Mouse (Mus musculus) midbrain, embryonic 15.5 days (tissue): ENCODE results near the gene Adamts14. TPM values are rescaled to one million over a fixed set of nuclear protein-coding genes. Genes with fewer than 3 reads are reported as not detected.
A peak's percentile ranks its signal among the peaks of the same experiment; 100 is the strongest.

ENCODE experiments used
- ATAC-seq: fragments of 200-750 bp; cut with Nextera tagmentation; replicated peaks from 2 replicates; pipeline ENCODE4 v1.8.0; 2017; ENCODE audit warnings: moderate TSS enrichment
- H3K27ac ChIP-seq: fragments of 300-500 bp; sonication (generic); 2 replicates; pipeline ENCODE4 v1.5.1; 2015; ENCODE audit warnings: mild to moderate bottlenecking, inconsistent platforms
- H3K27me3 ChIP-seq: fragments of 300-500 bp; sonication (generic); replicated peaks from 2 replicates; pipeline ENCODE4 v1.6.1; 2015; ENCODE audit warnings: inconsistent platforms
- H3K36me3 ChIP-seq: fragments of 300-500 bp; sonication (generic); replicated peaks from 2 replicates; pipeline ENCODE4 v1.6.1; 2015; ENCODE audit warnings: inconsistent platforms
- H3K4me1 ChIP-seq: fragments of 300-500 bp; sonication (generic); 2 replicates; pipeline ENCODE4 v1.6.1; 2015; ENCODE audit warnings: inconsistent platforms
- H3K4me2 ChIP-seq: fragments of 300-500 bp; sonication (generic); 2 replicates; pipeline ENCODE4 v1.6.1; 2015; ENCODE audit warnings: inconsistent platforms, mild to moderate bottlenecking, moderate library complexity
- H3K4me3 ChIP-seq: fragments of 300-500 bp; sonication (generic); 2 replicates; pipeline ENCODE4 v1.5.1; 2015; ENCODE audit warnings: mild to moderate bottlenecking, inconsistent platforms
- H3K9ac ChIP-seq: fragments of 300-500 bp; sonication (generic); 2 replicates; pipeline ENCODE4 v1.6.1; 2015; ENCODE audit warnings: mild to moderate bottlenecking, inconsistent platforms
- H3K9me3 ChIP-seq: fragments of 300-500 bp; sonication (generic); 2 replicates; pipeline ENCODE4 v1.6.1; 2016; ENCODE audit warnings: inconsistent platforms
- WGBS: fragments of 180-500 bp; shearing (Covaris S2); methylation state at CpG from one replicate; pipeline ENCODE4 v1.1.7; 2015; ENCODE audit warnings: mixed read lengths; 5-methylcytosine and 5-hydroxymethylcytosine counted together
- polyA plus RNA-seq: library from polyadenylated mRNA; unstranded; fragments of >200 nt; fragmentation: Nextera tagmentation; extraction: Ambion mirVana; gene quantifications from 2 replicates; pipeline ENCODE4 v1.2.1, GENCODE M21; 2015

The Adamts14 gene
- polyA plus RNA-seq, result 0.36 and 0.43 TPM in 2 replicates

DNA sequence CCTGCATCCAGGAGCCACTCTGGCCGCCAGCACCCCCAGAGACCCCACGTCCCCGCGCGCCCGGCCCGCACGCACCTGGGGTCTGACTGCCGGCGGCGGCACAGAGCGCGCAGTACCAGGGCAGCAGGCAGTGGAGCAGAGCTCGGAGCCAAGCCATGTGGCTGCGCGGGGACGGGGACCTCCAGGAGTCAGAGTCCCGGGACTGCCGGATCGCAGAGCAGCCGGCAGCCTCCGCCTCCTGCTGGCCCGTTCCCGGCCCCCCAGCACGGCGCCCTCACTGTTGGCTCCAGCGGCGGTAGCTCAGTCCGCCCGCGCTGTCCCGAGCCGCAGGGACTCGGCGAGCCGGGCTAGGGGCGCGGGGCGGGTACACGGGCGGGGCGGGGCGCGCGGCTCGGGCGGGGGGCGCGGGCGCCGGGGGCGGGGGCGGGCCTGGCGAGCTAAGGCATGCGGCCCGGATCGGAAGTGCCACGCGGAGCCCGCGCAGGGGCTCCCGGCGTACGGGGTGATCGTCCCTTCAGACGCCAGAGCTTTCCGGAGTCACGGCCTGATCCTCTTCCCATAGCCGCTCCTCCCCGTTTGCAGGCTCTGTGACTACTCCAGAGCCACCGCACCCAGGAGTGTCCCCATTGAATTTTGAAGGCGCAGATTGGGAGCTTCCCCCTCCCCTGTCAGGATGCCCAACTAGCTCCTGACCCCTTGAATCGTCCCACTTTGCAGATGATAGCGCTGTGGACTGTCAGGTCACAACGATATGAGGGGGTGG, at the start of gene Adamts14:
TSS of gene Adamts14 (minus strand) at position 358 of the 763 bp plus-strand sequence.
- Histone ChIP-seq H3K4me1 (peaks cover 10% of the 10 kb centered on the region), H3K4me3 (peak within 1 kb of the TSS; percentile 51), H3K9me3 (no peaks in the 10 kb centered on the region), H3K27me3 (peaks cover 22% of the 10 kb centered on the region), H3K9ac (peak within 1 kb of the TSS; percentile 46), H3K27ac (no peak within 1 kb of the TSS), H3K4me2 (peak within 1 kb of the TSS; percentile 99), H3K36me3 (no peaks in the 10 kb centered on the region)
- peak; percentile 59 for ATAC-seq
- WGBS, result 1% methylated on average over 64 of the region's 75 CpGs

DNA sequence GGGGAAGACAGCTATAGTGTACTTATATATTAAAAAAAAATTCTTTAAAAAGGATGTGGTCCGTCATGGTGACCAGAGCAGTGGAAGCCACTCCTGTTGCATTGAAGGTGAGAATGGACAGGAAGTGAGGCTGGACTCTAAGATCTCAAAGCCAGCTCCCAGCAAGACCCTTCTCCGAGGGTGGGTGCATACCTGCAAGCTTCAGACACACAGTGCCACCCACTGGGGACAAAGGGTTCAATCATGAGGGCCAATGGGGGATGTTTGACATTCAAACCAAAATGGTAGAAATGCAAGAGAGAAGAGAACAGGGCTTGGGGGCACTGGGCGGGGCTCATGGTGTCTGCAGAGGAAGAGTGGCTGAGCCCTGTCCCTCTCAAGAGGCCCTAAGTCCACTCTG, 45.3 kb upstream of the Adamts14 start:
- no peak overlapping the region for H3K27ac ChIP-seq
- 89% methylated on average over 3 of the region's 3 CpGs for WGBS
- no peak overlapping the region for H3K4me3 ChIP-seq
- H3K4me1 ChIP-seq, result no peaks in the 10 kb centered on the region
- no peak overlapping the region for H3K4me2 ChIP-seq
- no peak for ATAC-seq
- H3K9me3 ChIP-seq, result no peaks in the 10 kb centered on the region
- no peak overlapping the region for H3K9ac ChIP-seq
- no peaks in the 10 kb centered on the region for H3K36me3 ChIP-seq
- H3K27me3 ChIP-seq, result no peaks in the 10 kb centered on the region

DNA sequence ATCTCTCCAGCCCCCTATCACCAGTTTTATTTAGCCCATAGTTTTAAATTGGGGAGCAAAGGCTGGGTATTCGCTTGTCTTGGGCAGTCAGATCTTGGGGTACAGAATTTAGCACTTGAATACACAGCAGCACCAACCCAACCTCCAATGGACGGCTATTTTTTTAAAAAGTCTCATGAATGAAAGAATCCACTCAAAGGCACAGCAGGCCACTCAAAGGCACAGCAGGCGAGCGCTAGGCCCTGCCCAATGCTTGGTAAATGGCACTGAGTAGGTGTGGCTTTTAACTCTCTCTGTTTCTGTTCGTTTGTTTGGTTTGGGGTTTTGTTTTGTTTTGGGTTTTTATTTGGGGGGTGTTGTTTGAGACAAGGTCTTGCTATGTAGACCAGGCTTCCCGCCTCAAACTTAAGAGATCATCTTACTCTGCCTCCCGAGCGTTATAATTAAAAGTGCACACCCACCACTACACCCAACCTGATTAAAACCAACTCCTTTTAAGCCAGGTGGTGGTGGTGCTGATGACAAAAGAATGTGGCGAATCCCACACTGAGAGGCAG, 42.2 kb upstream of the Adamts14 start:
- ATAC-seq, result no peak
- Histone ChIP-seq H3K9me3 (no peaks in the 10 kb centered on the region), H3K4me1 (no peaks in the 10 kb centered on the region), H3K4me3 (no peak overlapping the region), H3K27ac (no peak overlapping the region), H3K9ac (no peak overlapping the region), H3K4me2 (no peak overlapping the region), H3K27me3 (no peaks in the 10 kb centered on the region), H3K36me3 (no peaks in the 10 kb centered on the region)
- 24% methylated on average over 9 of the region's 9 CpGs for WGBS

DNA sequence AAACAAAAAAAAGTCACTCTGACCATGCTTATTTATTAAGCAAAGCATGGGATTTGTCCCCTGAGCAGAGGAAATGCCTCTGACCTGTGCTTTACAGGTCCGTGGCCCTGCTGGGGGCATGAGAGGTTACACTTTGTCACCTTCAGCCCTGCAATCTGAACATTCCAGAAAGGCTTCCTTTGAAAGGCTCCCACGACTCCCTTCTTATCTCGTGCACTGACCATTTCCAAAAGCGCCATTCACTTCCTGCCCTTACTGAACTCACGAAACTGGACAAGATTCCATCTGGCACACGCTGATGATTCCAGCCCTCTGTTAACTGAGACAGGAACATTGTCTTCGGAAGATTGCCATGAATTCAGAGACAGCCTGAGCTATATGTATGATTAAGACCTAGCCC, 40.5 kb upstream of the Adamts14 start:
- WGBS, result 78% methylated on average over 7 of the region's 7 CpGs
- no peak overlapping the region for H3K9ac ChIP-seq
- no peak overlapping the region for H3K4me2 ChIP-seq
- no peaks in the 10 kb centered on the region for H3K4me1 ChIP-seq
- no peaks in the 10 kb centered on the region for H3K27me3 ChIP-seq
- H3K27ac ChIP-seq, result no peak overlapping the region
- no peak overlapping the region for H3K4me3 ChIP-seq
- ATAC-seq, result no peak
- H3K36me3 ChIP-seq, result no peaks in the 10 kb centered on the region
- H3K9me3 ChIP-seq, result no peaks in the 10 kb centered on the region

DNA sequence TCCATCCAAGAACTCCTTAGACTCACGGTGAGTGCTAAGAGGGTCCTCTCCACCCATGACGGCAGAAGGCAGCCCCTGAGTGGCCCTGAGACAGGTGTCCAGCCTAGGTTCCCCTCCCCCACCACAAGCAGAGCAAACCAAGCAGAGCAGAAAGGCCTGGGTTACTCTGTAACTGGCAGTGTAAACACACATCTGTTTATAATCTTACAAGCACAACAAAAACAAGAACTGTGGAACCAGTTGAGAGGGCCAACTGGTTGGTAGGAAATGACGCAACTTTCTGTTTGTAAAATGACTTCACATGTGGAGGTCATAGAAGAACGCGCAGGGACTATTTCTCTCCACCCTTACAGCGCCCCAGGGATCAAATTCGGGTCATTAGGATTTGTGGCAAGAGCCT, 39.5 kb upstream of the Adamts14 start:
- H3K36me3 ChIP-seq, result no peaks in the 10 kb centered on the region
- WGBS, result 71% methylated on average over 7 of the region's 7 CpGs

DNA sequence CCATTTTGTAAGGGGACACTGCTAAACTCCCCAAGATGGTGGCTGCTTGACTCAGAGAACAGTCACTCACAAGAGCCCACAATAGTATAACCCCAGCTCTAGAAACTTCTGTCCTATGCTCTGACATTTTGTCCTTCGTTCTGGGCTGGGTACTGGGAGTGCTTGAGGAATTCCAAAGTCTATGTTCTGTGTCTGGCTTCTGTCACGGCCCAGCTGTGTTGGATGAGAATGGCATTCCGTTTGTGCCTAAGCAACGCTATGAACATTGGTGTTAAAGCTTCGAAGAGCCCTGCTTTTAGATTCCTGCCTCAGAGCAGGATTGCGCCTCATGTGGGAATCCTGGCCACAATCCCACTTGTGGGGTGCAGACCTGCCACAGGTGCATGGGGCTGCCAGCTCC, 38.9 kb upstream of the Adamts14 start:
- no peak for ATAC-seq
- WGBS, result 87% methylated on average over 6 of the region's 6 CpGs
- Histone ChIP-seq H3K36me3 (no peaks in the 10 kb centered on the region), H3K9me3 (no peaks in the 10 kb centered on the region), H3K4me3 (no peak overlapping the region), H3K27ac (no peak overlapping the region), H3K27me3 (no peaks in the 10 kb centered on the region), H3K4me1 (no peaks in the 10 kb centered on the region), H3K4me2 (no peak overlapping the region), H3K9ac (no peak overlapping the region)

More for the DNA sequence above, 39.5 kb upstream of the Adamts14 start:
- Histone ChIP-seq H3K4me1 (no peaks in the 10 kb centered on the region), H3K4me2 (no peak overlapping the region), H3K9ac (no peak overlapping the region), H3K9me3 (no peaks in the 10 kb centered on the region), H3K27me3 (no peaks in the 10 kb centered on the region), H3K4me3 (no peak overlapping the region), H3K27ac (no peak overlapping the region)
- no peak for ATAC-seq

DNA sequence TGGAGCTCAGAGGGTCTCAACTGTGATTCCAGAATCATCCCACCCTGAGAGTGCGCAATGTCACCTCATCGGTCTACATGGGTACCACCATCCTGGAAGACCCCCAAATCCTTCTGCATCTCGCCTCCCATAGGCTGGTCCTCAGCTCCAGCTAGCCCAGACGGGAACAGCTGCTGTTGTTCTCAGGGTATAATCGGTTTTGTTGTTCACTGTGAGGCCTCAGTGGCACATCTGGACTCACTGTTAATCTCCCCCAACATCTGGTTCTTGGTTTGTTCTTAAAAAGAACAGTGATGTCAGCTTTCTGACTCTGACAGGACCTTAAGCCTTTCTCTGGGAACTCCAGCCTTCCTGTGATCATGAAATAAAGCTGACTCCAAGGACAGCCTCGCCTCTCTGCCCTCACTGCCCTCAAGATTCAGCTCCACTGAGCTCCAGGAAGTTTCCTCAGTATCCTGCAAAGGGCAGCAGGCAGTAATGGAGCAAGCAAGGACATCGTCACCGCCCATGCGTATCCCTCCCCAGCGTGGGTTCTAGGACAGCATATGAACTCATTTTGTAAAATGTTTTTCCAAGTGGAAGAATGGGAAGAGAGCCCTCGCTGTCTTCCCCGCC, 35.6 kb upstream of the Adamts14 start:
- WGBS, result 59% methylated on average over 12 of the region's 12 CpGs
- H3K4me1 ChIP-seq, result no peaks in the 10 kb centered on the region
- H3K9me3 ChIP-seq, result no peaks in the 10 kb centered on the region
- no peak overlapping the region for H3K4me3 ChIP-seq
- ATAC-seq, result no peak
- H3K27ac ChIP-seq, result no peak overlapping the region
- no peaks in the 10 kb centered on the region for H3K27me3 ChIP-seq
- no peaks in the 10 kb centered on the region for H3K36me3 ChIP-seq
- H3K9ac ChIP-seq, result no peak overlapping the region
- H3K4me2 ChIP-seq, result no peak overlapping the region

DNA sequence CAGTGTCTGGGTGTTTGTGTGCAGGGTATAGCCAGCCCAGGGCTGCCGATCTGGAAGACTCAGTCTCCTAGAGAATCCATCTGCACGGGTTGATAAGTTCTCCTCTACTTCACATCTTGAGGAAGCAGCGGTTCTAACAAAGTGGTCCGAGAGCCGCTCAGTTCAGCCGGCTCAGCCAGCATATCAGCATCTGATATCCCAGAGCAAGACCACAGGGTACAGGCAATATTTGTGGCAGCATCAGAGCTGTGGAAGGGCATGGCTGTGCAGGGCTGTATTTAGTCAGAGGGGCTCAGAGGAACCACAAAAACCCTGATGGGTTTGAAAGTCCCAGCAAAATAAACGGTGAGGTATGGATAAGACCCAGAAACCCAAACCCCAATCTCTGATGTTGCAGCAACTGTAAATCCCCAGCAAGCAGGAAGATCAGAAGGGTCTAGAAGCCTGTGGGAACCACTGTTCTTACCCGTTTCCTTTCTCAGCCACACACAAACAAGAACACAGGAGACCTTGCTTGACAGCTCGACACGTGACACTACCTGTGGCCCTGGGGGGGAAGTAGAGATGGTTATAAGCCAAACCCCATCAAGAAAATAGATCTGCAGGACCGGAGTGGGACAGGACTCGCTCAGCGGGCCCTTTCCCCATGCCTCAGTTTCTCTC, 32.8 kb upstream of the Adamts14 start:
- H3K9me3 ChIP-seq, result no peaks in the 10 kb centered on the region
- H3K4me1 ChIP-seq, result no peaks in the 10 kb centered on the region
- H3K4me2 ChIP-seq, result no peak overlapping the region
- H3K4me3 ChIP-seq, result no peak overlapping the region
- H3K27me3 ChIP-seq, result no peaks in the 10 kb centered on the region
- H3K9ac ChIP-seq, result no peak overlapping the region
- no peak for ATAC-seq
- no peaks in the 10 kb centered on the region for H3K36me3 ChIP-seq
- 85% methylated on average over 13 of the region's 13 CpGs for WGBS
- H3K27ac ChIP-seq, result no peak overlapping the region

DNA sequence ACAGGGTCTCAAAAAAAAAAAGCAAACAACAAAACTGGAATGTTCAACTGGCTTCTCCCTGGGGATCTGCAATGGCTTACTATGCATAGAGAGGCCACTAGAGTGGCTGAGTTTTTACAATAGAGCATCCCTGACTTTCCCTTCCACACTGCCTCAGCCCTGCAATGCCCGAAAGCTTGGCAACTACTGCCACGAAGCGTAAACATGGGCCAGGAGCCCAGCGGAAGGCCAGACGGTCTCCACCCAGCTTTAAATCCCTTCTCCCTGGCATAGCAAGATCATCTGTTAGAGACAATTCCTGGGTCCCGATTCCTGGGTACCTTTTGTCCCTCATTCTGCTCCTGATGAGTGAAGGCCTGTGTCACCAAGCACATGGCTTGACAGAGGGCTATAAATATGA, 30.8 kb upstream of the Adamts14 start:
- H3K27ac ChIP-seq, result no peak overlapping the region
- no peak overlapping the region for H3K4me2 ChIP-seq
- no peaks in the 10 kb centered on the region for H3K4me1 ChIP-seq
- no peak for ATAC-seq
- H3K9ac ChIP-seq, result no peak overlapping the region
- no peaks in the 10 kb centered on the region for H3K36me3 ChIP-seq
- no peak overlapping the region for H3K4me3 ChIP-seq
- H3K9me3 ChIP-seq, result no peaks in the 10 kb centered on the region
- H3K27me3 ChIP-seq, result no peaks in the 10 kb centered on the region
- 74% methylated on average over 6 of the region's 6 CpGs for WGBS

DNA sequence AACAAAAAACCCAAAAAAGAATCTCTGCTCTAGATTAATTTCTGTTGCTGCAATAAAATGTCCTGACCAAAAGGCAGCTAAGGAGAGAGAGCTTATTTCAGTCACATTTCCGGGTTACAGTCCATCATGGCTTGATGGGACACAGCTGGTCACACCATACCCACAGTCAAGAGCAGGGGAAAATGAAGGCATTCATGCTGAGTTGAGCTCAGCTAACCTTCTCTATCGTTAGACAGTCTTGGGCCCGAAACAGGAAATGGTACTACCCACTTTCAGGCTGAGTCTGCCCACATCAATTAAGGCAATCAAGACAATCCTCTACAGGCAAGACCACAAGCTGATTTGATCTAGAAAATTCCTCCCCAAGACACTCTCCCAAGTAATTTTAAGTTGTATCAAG, 27.8 kb upstream of the Adamts14 start:
- H3K27ac ChIP-seq, result no peak overlapping the region
- ATAC-seq, result no peak
- H3K4me3 ChIP-seq, result no peak overlapping the region
- no peak overlapping the region for H3K4me2 ChIP-seq
- 79% methylated on average over 3 of the region's 3 CpGs for WGBS
- H3K4me1 ChIP-seq, result no peaks in the 10 kb centered on the region
- no peaks in the 10 kb centered on the region for H3K9me3 ChIP-seq
- no peaks in the 10 kb centered on the region for H3K36me3 ChIP-seq
- no peaks in the 10 kb centered on the region for H3K27me3 ChIP-seq
- no peak overlapping the region for H3K9ac ChIP-seq

DNA sequence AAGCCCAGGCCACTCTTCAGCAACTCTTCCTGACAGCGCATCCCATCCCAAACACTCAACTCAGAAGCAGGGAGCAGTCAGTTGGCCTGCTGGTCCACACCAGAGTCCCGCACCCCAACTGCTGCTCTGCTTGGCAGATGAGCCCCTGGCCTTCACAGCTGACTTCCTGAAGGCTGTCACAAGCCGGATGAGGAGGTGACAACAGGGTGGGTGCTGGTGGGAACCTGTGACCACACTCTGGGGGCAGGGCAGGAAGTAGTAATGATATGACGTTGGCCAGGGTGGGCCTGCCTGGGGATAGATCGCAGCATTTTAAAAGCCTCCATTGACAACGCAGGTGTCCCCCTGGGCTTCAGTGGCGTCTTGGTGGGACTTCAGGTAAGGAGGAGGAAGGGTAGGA, 24.2 kb upstream of the Adamts14 start, which contains the start of gene Prf1:
TSS of gene Prf1 (plus strand) at position 357 of the 400 bp plus-strand sequence.
- H3K27ac ChIP-seq, result no peak within 1 kb of the TSS
- H3K4me3 ChIP-seq, result no peak within 1 kb of the TSS
- H3K4me2 ChIP-seq, result no peak within 1 kb of the TSS
- 89% methylated on average over 7 of the region's 7 CpGs for WGBS
- no peaks in the 10 kb centered on the region for H3K9me3 ChIP-seq
- no peak for ATAC-seq
- no peak within 1 kb of the TSS for H3K9ac ChIP-seq
- no peaks in the 10 kb centered on the region for H3K27me3 ChIP-seq
- H3K36me3 ChIP-seq, result no peaks in the 10 kb centered on the region
- no peaks in the 10 kb centered on the region for H3K4me1 ChIP-seq

DNA sequence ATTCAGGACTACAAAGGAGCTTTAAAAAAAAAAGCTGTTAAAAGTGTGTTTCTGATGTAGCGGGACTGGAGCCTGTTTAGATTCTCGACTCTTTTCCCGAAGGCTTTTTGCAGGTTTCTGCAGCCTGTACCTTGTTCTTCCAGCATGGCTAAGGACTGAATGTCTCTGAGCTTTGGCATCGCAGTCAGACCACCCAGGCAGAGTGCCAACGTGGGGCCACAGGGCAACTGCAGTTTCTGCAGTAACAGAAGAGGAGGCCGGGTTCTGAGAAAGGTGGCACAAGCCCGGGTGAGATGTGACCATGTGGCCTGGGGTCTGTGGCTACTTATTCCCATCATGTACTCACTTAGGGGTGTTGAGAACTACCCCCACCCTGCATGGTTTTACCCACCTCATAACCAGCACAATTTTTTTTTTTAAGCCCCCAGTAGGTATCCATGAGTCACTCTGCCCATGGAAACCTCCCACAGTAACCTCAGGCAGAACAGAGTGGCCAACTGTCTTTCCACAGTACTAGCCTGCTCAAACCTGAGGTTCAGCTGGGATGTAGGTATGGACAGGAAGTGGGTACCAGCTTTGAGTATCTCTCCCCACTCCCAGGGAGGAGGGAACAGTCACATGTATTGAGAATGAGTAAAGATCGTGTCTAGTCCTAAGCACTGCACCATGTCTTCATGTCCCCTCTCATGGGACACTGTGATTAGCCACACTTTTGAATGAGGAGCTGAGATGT, 23.6 kb upstream of the Adamts14 start:
- Histone ChIP-seq H3K9me3 (no peaks in the 10 kb centered on the region), H3K9ac (no peak overlapping the region), H3K4me1 (no peaks in the 10 kb centered on the region), H3K27ac (no peak overlapping the region), H3K36me3 (no peaks in the 10 kb centered on the region), H3K27me3 (no peaks in the 10 kb centered on the region), H3K4me3 (no peak overlapping the region), H3K4me2 (no peak overlapping the region)
- no peak for ATAC-seq
- WGBS, result 80% methylated on average over 8 of the region's 8 CpGs
